Mouse (Mus musculus): ENCODE measurements at regions not wholly inside any gene's neighbourhood (a gene's known extent, or its start where the extent isn't known, plus 50 kb on each side); places are given as distances from the start of the nearest gene placed in this dataset.

- TF ChIP-seq CTCF (IDR thresholded peaks at IDR 0.05; ENCODE audit: control insufficient read depth, insufficient read depth, low read length) (no peak), POLR2A (IDR thresholded peaks at IDR 0.05; ENCODE audit: borderline replicate concordance, control insufficient read depth, low read depth, low read length) (no peak)
- WGBS, result 60% methylated on average over 12 of the region's 12 CpGs
- Histone ChIP-seq H3K4me1 (ENCODE audit: control insufficient read depth, insufficient read depth, low read length) (no peaks in the 10 kb centered on the region), H3K27ac (ENCODE audit: control insufficient read depth, insufficient read depth, low read depth, low read length, poor library complexity) (no peak overlapping the region), H3K4me3 (replicated peaks; ENCODE audit: control insufficient read depth, low read depth, low read length) (no peak overlapping the region)
Observed at GRCm38 (mm10) chr4:131046969-131047650, 102.9 kb downstream of the Matn1 start.

- Histone ChIP-seq H3K4me1 (ENCODE audit: control insufficient read depth, insufficient read depth, low read length) (no peaks in the 10 kb centered on the region), H3K27ac (ENCODE audit: control insufficient read depth, insufficient read depth, low read depth, low read length, poor library complexity) (no peak overlapping the region), H3K4me3 (replicated peaks; ENCODE audit: control insufficient read depth, low read depth, low read length) (no peak overlapping the region)
- TF ChIP-seq CTCF (IDR thresholded peaks at IDR 0.05; ENCODE audit: control insufficient read depth, insufficient read depth, low read length), result no peak
- TF ChIP-seq POLR2A (IDR thresholded peaks at IDR 0.05; ENCODE audit: borderline replicate concordance, control insufficient read depth, low read depth, low read length), result no peak
- WGBS, result 81% methylated on average over 3 of the region's 3 CpGs
Observed at GRCm38 (mm10) chr4:131056293-131056692, 112.1 kb downstream of the Matn1 start.

- Histone ChIP-seq H3K4me1 (ENCODE audit: control insufficient read depth, insufficient read depth, low read length) (no peaks in the 10 kb centered on the region), H3K4me3 (replicated peaks; ENCODE audit: control insufficient read depth, low read depth, low read length) (no peak overlapping the region), H3K27ac (ENCODE audit: control insufficient read depth, insufficient read depth, low read depth, low read length, poor library complexity) (no peak overlapping the region)
- TF ChIP-seq POLR2A (IDR thresholded peaks at IDR 0.05; ENCODE audit: borderline replicate concordance, control insufficient read depth, low read depth, low read length) (no peak), CTCF (IDR thresholded peaks at IDR 0.05; ENCODE audit: control insufficient read depth, insufficient read depth, low read length) (no peak)
- 46% methylated on average over 7 of the region's 7 CpGs for WGBS
Observed at GRCm38 (mm10) chr4:131059572-131059971, 115.4 kb downstream of the Matn1 start.

- 62% methylated on average over 1 of the region's 1 CpGs for WGBS
- Histone ChIP-seq H3K27ac (ENCODE audit: control insufficient read depth, insufficient read depth, low read depth, low read length, poor library complexity) (no peak overlapping the region), H3K4me3 (replicated peaks; ENCODE audit: control insufficient read depth, low read depth, low read length) (no peak overlapping the region), H3K4me1 (ENCODE audit: control insufficient read depth, insufficient read depth, low read length) (no peaks in the 10 kb centered on the region)
- TF ChIP-seq CTCF (IDR thresholded peaks at IDR 0.05; ENCODE audit: control insufficient read depth, insufficient read depth, low read length) (no peak), POLR2A (IDR thresholded peaks at IDR 0.05; ENCODE audit: borderline replicate concordance, control insufficient read depth, low read depth, low read length) (no peak)
Observed at GRCm38 (mm10) chr4:131060191-131060680, 116.1 kb downstream of the Matn1 start.

- no peaks in the 10 kb centered on the region for H3K4me1 ChIP-seq (ENCODE audit: control insufficient read depth, insufficient read depth, low read length)
- WGBS, result 34% methylated on average over 2 of the region's 2 CpGs
- H3K4me3 ChIP-seq (replicated peaks; ENCODE audit: control insufficient read depth, low read depth, low read length), result no peak overlapping the region
- no peak for TF ChIP-seq POLR2A (IDR thresholded peaks at IDR 0.05; ENCODE audit: borderline replicate concordance, control insufficient read depth, low read depth, low read length)
- TF ChIP-seq CTCF (IDR thresholded peaks at IDR 0.05; ENCODE audit: control insufficient read depth, insufficient read depth, low read length), result no peak
- no peak overlapping the region for H3K27ac ChIP-seq (ENCODE audit: control insufficient read depth, insufficient read depth, low read depth, low read length, poor library complexity)
Observed at GRCm38 (mm10) chr4:131060706-131061105, 116.5 kb downstream of the Matn1 start.

GRCm38 (mm10) chr4:131062592-131062991 lies 118.4 kb downstream of the Matn1 start:
- no peak for TF ChIP-seq CTCF (IDR thresholded peaks at IDR 0.05; ENCODE audit: control insufficient read depth, insufficient read depth, low read length)
- TF ChIP-seq POLR2A (IDR thresholded peaks at IDR 0.05; ENCODE audit: borderline replicate concordance, control insufficient read depth, low read depth, low read length), result no peak
- Histone ChIP-seq H3K4me3 (replicated peaks; ENCODE audit: control insufficient read depth, low read depth, low read length) (no peak overlapping the region), H3K27ac (ENCODE audit: control insufficient read depth, insufficient read depth, low read depth, low read length, poor library complexity) (no peak overlapping the region), H3K4me1 (ENCODE audit: control insufficient read depth, insufficient read depth, low read length) (no peaks in the 10 kb centered on the region)
- WGBS, result 65% methylated on average over 4 of the region's 4 CpGs

- Histone ChIP-seq H3K4me1 (ENCODE audit: control insufficient read depth, insufficient read depth, low read length) (no peaks in the 10 kb centered on the region), H3K4me3 (replicated peaks; ENCODE audit: control insufficient read depth, low read depth, low read length) (no peak overlapping the region), H3K27ac (ENCODE audit: control insufficient read depth, insufficient read depth, low read depth, low read length, poor library complexity) (no peak overlapping the region)
- 75% methylated on average over 8 of the region's 8 CpGs for WGBS
- no peak for TF ChIP-seq CTCF (IDR thresholded peaks at IDR 0.05; ENCODE audit: control insufficient read depth, insufficient read depth, low read length)
- TF ChIP-seq POLR2A (IDR thresholded peaks at IDR 0.05; ENCODE audit: borderline replicate concordance, control insufficient read depth, low read depth, low read length), result no peak
Observed at GRCm38 (mm10) chr4:131066186-131066939, 122.2 kb downstream of the Matn1 start.

GRCm38 (mm10) chr4:131070566-131070965 lies 126.4 kb downstream of the Matn1 start:
- Histone ChIP-seq H3K27ac (ENCODE audit: control insufficient read depth, insufficient read depth, low read depth, low read length, poor library complexity) (no peak overlapping the region), H3K4me1 (ENCODE audit: control insufficient read depth, insufficient read depth, low read length) (no peaks in the 10 kb centered on the region), H3K4me3 (replicated peaks; ENCODE audit: control insufficient read depth, low read depth, low read length) (no peak overlapping the region)
- no peak for TF ChIP-seq POLR2A (IDR thresholded peaks at IDR 0.05; ENCODE audit: borderline replicate concordance, control insufficient read depth, low read depth, low read length)

Data from bone marrow, adult 2 months (tissue).